Mouse (Mus musculus) kidney, adult 2 months (tissue): ENCODE results near the gene Rnaseh2a.

Experiments used
- CTCF ChIP-seq: fragments of 200-500 bp; conservative IDR thresholded peaks from 2 replicates; pipeline ENCODE4 v1.5.1; 2011; ENCODE audit warnings: low read depth, mild to moderate bottlenecking, control low read depth, low read length, moderate library complexity, mixed read lengths; ENCODE audit not compliant: insufficient read depth, insufficient read length
- POLR2A ChIP-seq: fragments of 200-500 bp; IDR thresholded peaks from one replicate; pipeline ENCODE4 v1.6.1; 2011; ENCODE audit warnings: low read depth, low read length, control low read depth

DNA sequence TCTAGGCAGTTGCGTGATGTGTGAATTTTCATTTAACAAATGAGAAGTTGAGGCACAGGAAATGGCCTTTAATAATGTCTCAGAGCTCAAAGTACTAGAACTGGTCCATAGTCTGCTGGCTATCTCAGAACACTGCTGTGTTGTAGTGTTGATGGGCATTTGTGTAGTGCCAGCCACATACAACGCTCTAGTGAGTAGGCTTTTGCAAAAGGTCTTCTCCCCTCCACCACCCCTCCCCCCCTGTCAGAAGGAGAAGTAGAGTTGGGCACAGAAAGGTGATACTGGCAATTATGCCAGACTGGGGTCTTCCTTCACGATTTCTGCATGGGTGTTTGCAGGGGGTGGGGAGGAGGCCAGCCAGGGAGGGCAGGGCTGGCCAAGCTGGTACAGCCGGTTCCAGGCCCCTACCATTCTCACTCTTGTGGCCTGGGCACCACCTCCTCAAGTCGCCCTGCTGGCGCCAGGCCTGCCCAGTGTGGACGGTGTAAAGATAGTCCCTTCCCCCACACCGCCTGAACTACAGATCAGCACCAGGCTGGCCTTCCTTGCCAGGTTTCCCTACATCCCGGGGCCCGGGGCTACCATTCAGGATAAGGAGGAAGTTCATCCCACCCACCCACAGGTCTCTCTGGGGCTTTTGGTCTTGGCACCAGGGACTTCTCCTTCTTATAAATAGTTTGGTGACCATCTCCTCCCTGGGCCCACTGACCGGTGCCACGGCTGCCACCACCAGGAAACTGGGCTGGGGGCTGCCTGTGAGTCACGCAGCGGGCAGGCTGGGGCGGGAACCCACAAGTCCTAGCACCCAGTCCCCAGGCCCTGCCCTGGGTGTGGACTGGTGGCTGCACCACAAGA lies 12.3 kb upstream of the Rnaseh2a start:
- TF ChIP-seq CTCF (no peak), POLR2A (no peak)
